Mouse (Mus musculus) megakaryocyte, adult 5-6 weeks (primary cell): ENCODE results near the gene Xndc1. TPM values are rescaled to one million over a fixed set of nuclear protein-coding genes. Genes with fewer than 3 reads are reported as not detected.

Experiments
- total RNA-seq, 2 experiments: library from RNA; stranded (forward) in 1 of 2; stranded (reverse) in 1 of 2; fragments of 153-499, 151-499 nt in 1 of 2; fragments of 221-1000, 200-1000 nt in 1 of 2; gene quantifications; 2 replicates each; pipeline versions ENCODE4 v1.2.3 to v1.2.4; 2015 to 2017

Gene Xndc1
- total RNA-seq, 2 experiments from 2014 or later, result 9.5 to 15.4 TPM

Other genes starting within 250 kb of the Xndc1 start
- gene Phox2a, start 247.2 kb upstream of the Xndc1 start, total RNA-seq (2015), result not detected in 2 replicates
- gene Phox2a, start 247.2 kb upstream of the Xndc1 start, total RNA-seq (2017), result not detected in 2 replicates
- 12.2 and 12.4 TPM in 2 replicates for gene Inppl1, start 227.3 kb upstream of the Xndc1 start, total RNA-seq (2015)
- gene Inppl1, start 227.3 kb upstream of the Xndc1 start, total RNA-seq (2017), result 18.2 and 52.7 TPM in 2 replicates
- 0.96 TPM in 1 of 2 replicates, not detected in the other for gene Folr2, start 208.3 kb upstream of the Xndc1 start, total RNA-seq (2015)
- gene Folr2, start 208.3 kb upstream of the Xndc1 start, total RNA-seq (2017), result not detected in 2 replicates
- 57.1 and 70.8 TPM in 2 replicates for gene Anapc15, start 201.8 kb upstream of the Xndc1 start, total RNA-seq (2015)
- 69.3 and 94.9 TPM in 2 replicates for gene Anapc15, start 201.8 kb upstream of the Xndc1 start, total RNA-seq (2017)
- gene Folr1, start 194.7 kb upstream of the Xndc1 start, total RNA-seq (2015), result 0.62 TPM in 1 of 2 replicates, not detected in the other
- 0.62 TPM in 1 of 2 replicates, not detected in the other for gene Folr1, start 194.7 kb upstream of the Xndc1 start, total RNA-seq (2017)
- 137 and 160 TPM in 2 replicates for gene Lamtor1, start 159.6 kb upstream of the Xndc1 start, total RNA-seq (2015)
- 127 and 128 TPM in 2 replicates for gene Lamtor1, start 159.6 kb upstream of the Xndc1 start, total RNA-seq (2017)
- gene Tomt, start 159.2 kb upstream of the Xndc1 start, total RNA-seq (2015), result 0.11 TPM in 1 of 2 replicates, not detected in the other
- 0.07 TPM in 1 of 2 replicates, not detected in the other for gene Tomt, start 159.2 kb upstream of the Xndc1 start, total RNA-seq (2017)
- gene Lrrc51, start 131.6 kb upstream of the Xndc1 start, total RNA-seq (2015), result 0.82 and 1.1 TPM in 2 replicates
- gene Lrrc51, start 131.6 kb upstream of the Xndc1 start, total RNA-seq (2017), result 0.70 TPM in 1 of 2 replicates, not detected in the other
- 71.4 and 82.2 TPM in 2 replicates for gene Numa1, start 131.4 kb upstream of the Xndc1 start, total RNA-seq (2015)
- gene Numa1, start 131.4 kb upstream of the Xndc1 start, total RNA-seq (2017), result 122 and 139 TPM in 2 replicates
- gene Il18bp, start 46.8 kb upstream of the Xndc1 start, total RNA-seq (2015), result 8.8 and 11.1 TPM in 2 replicates
- 4.9 and 5.4 TPM in 2 replicates for gene Il18bp, start 46.8 kb upstream of the Xndc1 start, total RNA-seq (2017)
- 13.3 and 14.9 TPM in 2 replicates for gene Rnf121, start within 50 bp of the Xndc1 start, total RNA-seq (2015)
- 10.5 and 11.0 TPM in 2 replicates for gene Rnf121, start within 50 bp of the Xndc1 start, total RNA-seq (2017)
- 0.39 and 0.40 TPM in 2 replicates for gene Xntrpc, start 202 bp downstream of the Xndc1 start, total RNA-seq (2015)
- gene Xntrpc, start 202 bp downstream of the Xndc1 start, total RNA-seq (2017), result not detected in 2 replicates
- gene Trpc2, start 17.6 kb downstream of the Xndc1 start, total RNA-seq (2015), result 0.41 TPM in 1 of 2 replicates, not detected in the other
- gene Trpc2, start 17.6 kb downstream of the Xndc1 start, total RNA-seq (2017), result 0.20 and 0.37 TPM in 2 replicates
- gene Art1, start 36.2 kb downstream of the Xndc1 start, total RNA-seq (2015), result not detected in 2 replicates
- gene Art1, start 36.2 kb downstream of the Xndc1 start, total RNA-seq (2017), result not detected in 2 replicates
- gene Art5, start 44.0 kb downstream of the Xndc1 start, total RNA-seq (2015), result 0.20 TPM in 1 of 2 replicates, not detected in the other
- not detected in 2 replicates for gene Art5, start 44.0 kb downstream of the Xndc1 start, total RNA-seq (2017)
- gene Chrna10, start 51.3 kb downstream of the Xndc1 start, total RNA-seq (2015), result not detected in 2 replicates
- not detected in 2 replicates for gene Chrna10, start 51.3 kb downstream of the Xndc1 start, total RNA-seq (2017)
- gene Nup98, start 144.7 kb downstream of the Xndc1 start, total RNA-seq (2015), result 55.6 and 60.6 TPM in 2 replicates
- 39.4 and 43.7 TPM in 2 replicates for gene Nup98, start 144.7 kb downstream of the Xndc1 start, total RNA-seq (2017)
- 32.7 and 38.7 TPM in 2 replicates for gene Pgap2, start 144.7 kb downstream of the Xndc1 start, total RNA-seq (2015)
- 19.7 and 20.0 TPM in 2 replicates for gene Pgap2, start 144.7 kb downstream of the Xndc1 start, total RNA-seq (2017)
- 359 and 397 TPM in 2 replicates for gene Rhog, start 190.5 kb downstream of the Xndc1 start, total RNA-seq (2015)
- gene Rhog, start 190.5 kb downstream of the Xndc1 start, total RNA-seq (2017), result 89.0 and 112 TPM in 2 replicates
- gene Stim1, start 202.3 kb downstream of the Xndc1 start, total RNA-seq (2015), result 28.0 and 28.8 TPM in 2 replicates
- gene Stim1, start 202.3 kb downstream of the Xndc1 start, total RNA-seq (2017), result 35.5 and 59.3 TPM in 2 replicates